Mouse (Mus musculus): ENCODE data around the gene Otud7a. TPM values are rescaled to one million over a fixed set of nuclear protein-coding genes. Genes with fewer than 3 reads are reported as not detected.
A peak's percentile ranks its signal among the peaks of the same experiment; 100 is the strongest.

Gene Otud7a
- 0.10 TPM in 1 of 2 replicates, not detected in the other for polyA plus RNA-seq (2016; fragmentation: Nextera tagmentation; extraction: Ambion mirVana)

GRCm38 (mm10) chr7:63444484-63445345, at the start of gene Otud7a:
Otud7a (plus strand) TSS chr7:63444751.
- WGBS, result under 1% methylated on average over 93 of the region's 123 CpGs

GRCm38 (mm10) chr7:63405988-63406387, 38.6 kb upstream of the Otud7a start:
- H3K9me3 ChIP-seq, result no peaks in the 10 kb centered on the region
- H3K4me2 ChIP-seq, result no peak overlapping the region
- no peak overlapping the region for H3K4me3 ChIP-seq (replicated peaks)
- H3K27me3 ChIP-seq, result no peaks in the 10 kb centered on the region
- no peak overlapping the region for H3K9ac ChIP-seq (replicated peaks)
- no peak for ATAC-seq (ENCODE audit: insufficient number of reproducible peaks, insufficient read depth, low FRiP score, low TSS enrichment, low read depth)
- H3K27ac ChIP-seq, result no peak overlapping the region
- H3K4me1 ChIP-seq (replicated peaks), result no peaks in the 10 kb centered on the region
- H3K36me3 ChIP-seq, result no peaks in the 10 kb centered on the region

More at GRCm38 (mm10) chr7:63444484-63445345, at the start of gene Otud7a:
- H3K4me1 ChIP-seq (replicated peaks), result 0 out of 2 replicates have a peak, but pooled peaks cover 3% of the 10 kb centered on the region
- peak within 1 kb of the TSS; percentile 93 for H3K4me2 ChIP-seq
- ATAC-seq (ENCODE audit: insufficient number of reproducible peaks, insufficient read depth, low FRiP score, low TSS enrichment, low read depth), result peak; percentile 93
- H3K36me3 ChIP-seq, result no peaks in the 10 kb centered on the region
- peak within 1 kb of the TSS; percentile 55 for H3K4me3 ChIP-seq (replicated peaks)
- no peaks in the 10 kb centered on the region for H3K9me3 ChIP-seq
- no peak within 1 kb of the TSS for H3K27ac ChIP-seq
- peaks cover 31% of the 10 kb centered on the region for H3K27me3 ChIP-seq
- peak within 1 kb of the TSS; percentile 45; the same call in 1 of the 2 replicates for H3K9ac ChIP-seq (replicated peaks)

DNA sequence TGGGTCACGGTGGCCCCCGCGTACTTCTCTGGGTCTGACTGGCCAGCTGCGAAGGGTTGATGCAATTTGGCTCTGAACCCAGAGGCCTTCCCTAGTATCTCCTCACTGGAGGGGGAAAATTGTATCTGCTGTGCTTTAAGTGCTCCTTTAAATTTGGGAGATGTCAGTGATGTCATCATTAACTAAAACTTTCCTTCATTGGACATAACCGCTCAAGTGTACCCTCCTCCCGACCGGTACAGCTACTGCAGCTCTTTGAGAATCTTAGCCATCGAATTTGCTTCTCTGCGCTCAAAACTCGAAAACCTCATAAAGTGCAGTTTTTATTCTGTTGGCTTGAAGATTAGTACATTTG, 772 bp downstream of the Otud7a start:
- Histone ChIP-seq H3K4me3 (replicated peaks) (peak overlapping the region; percentile 55), H3K27me3 (peaks cover 31% of the 10 kb centered on the region), H3K9me3 (no peaks in the 10 kb centered on the region), H3K36me3 (no peaks in the 10 kb centered on the region), H3K4me1 (replicated peaks) (0 out of 2 replicates have a peak, but pooled peaks cover 3% of the 10 kb centered on the region), H3K27ac (no peak overlapping the region), H3K9ac (replicated peaks) (peak overlapping the region; percentile 45; the same call in 1 of the 2 replicates), H3K4me2 (peak overlapping the region; percentile 93)
- 32% methylated on average over 10 of the region's 10 CpGs for WGBS
- ATAC-seq (ENCODE audit: insufficient number of reproducible peaks, insufficient read depth, low FRiP score, low TSS enrichment, low read depth), result no peak

- no peak for ATAC-seq (ENCODE audit: insufficient number of reproducible peaks, insufficient read depth, low FRiP score, low TSS enrichment, low read depth)
- 25% methylated on average over 1 of the region's 1 CpGs for WGBS
- Histone ChIP-seq H3K9me3 (no peaks in the 10 kb centered on the region), H3K27me3 (peaks cover 31% of the 10 kb centered on the region), H3K9ac (replicated peaks) (no peak overlapping the region), H3K4me3 (replicated peaks) (no peak overlapping the region), H3K4me1 (replicated peaks) (0 out of 2 replicates have a peak, but pooled peaks cover 3% of the 10 kb centered on the region), H3K27ac (no peak overlapping the region), H3K36me3 (no peaks in the 10 kb centered on the region), H3K4me2 (no peak overlapping the region)
These were observed 2.4 kb downstream of the Otud7a start for GRCm38 (mm10) chr7:63446951-63447350.

DNA sequence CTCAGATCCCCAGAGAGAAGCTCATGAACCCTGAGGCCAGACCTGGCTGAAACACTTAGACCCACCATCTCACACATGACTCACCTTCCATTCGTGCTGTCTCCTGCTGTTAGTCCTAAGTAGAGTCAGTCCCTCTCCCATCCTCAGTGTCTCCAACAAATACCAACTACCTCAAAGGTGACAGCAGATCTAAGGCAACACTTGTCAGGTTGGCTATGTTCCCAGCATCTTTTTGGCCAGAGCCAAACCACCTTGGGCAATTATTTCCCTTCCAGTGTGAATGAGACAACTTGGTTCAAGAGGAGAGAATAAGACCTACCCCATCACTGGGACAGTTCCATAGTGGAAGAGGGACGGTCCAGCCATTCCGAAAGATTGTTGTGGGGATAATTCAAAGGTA, 10.7 kb downstream of the Otud7a start:
- Histone ChIP-seq H3K4me2 (no peak overlapping the region), H3K4me1 (replicated peaks) (no peaks in the 10 kb centered on the region), H3K36me3 (no peaks in the 10 kb centered on the region), H3K9ac (replicated peaks) (no peak overlapping the region), H3K9me3 (no peaks in the 10 kb centered on the region), H3K27me3 (no peaks in the 10 kb centered on the region), H3K27ac (no peak overlapping the region), H3K4me3 (replicated peaks) (no peak overlapping the region)
- 84% methylated on average over 3 of the region's 3 CpGs for WGBS
- ATAC-seq (ENCODE audit: insufficient number of reproducible peaks, insufficient read depth, low FRiP score, low TSS enrichment, low read depth), result no peak

DNA sequence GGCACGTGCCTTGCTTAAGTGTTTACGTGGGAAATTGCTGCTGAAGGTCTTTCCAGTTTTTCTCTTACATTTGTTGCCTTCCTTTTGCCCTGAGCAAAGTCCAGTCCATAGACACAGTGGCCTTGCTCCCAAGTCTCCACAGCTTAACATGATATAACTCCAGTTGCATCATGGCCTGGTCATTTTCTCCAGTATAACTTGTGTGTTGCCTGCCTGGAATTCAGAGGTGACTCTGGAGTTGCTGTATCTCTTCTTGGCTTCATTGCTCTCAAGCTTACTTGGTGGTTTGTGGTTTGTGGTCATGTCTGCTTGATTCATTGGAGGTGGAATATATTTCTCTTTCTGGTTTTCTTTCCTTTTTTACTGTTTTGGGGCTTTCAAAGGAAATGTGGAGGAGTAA, 17.7 kb downstream of the Otud7a start:
- Histone ChIP-seq H3K9ac (replicated peaks) (no peak overlapping the region), H3K36me3 (no peaks in the 10 kb centered on the region), H3K4me1 (replicated peaks) (no peaks in the 10 kb centered on the region), H3K4me2 (no peak overlapping the region), H3K4me3 (replicated peaks) (no peak overlapping the region), H3K9me3 (no peaks in the 10 kb centered on the region), H3K27me3 (no peaks in the 10 kb centered on the region), H3K27ac (no peak overlapping the region)
- 78% methylated on average over 2 of the region's 2 CpGs for WGBS
- ATAC-seq (ENCODE audit: insufficient number of reproducible peaks, insufficient read depth, low FRiP score, low TSS enrichment, low read depth), result no peak

DNA sequence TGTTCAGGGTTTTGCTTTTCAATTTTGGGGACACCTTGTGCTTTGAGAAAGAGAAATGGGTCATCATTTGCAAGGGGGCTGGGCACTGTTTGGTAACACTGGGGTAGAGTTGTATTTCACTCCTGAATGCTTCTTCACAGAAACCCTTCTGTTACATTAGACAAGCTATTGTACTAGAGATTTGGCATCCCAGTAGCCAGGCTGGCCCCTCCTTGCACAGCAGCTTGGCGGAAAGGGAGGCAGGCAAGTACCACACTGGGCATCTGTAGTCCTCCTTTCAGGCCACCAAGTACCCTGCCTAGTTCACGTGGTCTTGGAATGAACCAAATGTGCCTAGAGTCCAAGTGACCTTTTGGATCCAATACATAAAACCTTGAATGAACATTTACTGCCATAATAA, 18.1 kb downstream of the Otud7a start:
- H3K9me3 ChIP-seq, result no peaks in the 10 kb centered on the region
- 81% methylated on average over 2 of the region's 2 CpGs for WGBS
- H3K36me3 ChIP-seq, result no peaks in the 10 kb centered on the region
- H3K9ac ChIP-seq (replicated peaks), result no peak overlapping the region
- ATAC-seq (ENCODE audit: insufficient number of reproducible peaks, insufficient read depth, low FRiP score, low TSS enrichment, low read depth), result no peak
- H3K27me3 ChIP-seq, result no peaks in the 10 kb centered on the region
- no peaks in the 10 kb centered on the region for H3K4me1 ChIP-seq (replicated peaks)
- no peak overlapping the region for H3K4me3 ChIP-seq (replicated peaks)
- no peak overlapping the region for H3K27ac ChIP-seq
- H3K4me2 ChIP-seq, result no peak overlapping the region

DNA sequence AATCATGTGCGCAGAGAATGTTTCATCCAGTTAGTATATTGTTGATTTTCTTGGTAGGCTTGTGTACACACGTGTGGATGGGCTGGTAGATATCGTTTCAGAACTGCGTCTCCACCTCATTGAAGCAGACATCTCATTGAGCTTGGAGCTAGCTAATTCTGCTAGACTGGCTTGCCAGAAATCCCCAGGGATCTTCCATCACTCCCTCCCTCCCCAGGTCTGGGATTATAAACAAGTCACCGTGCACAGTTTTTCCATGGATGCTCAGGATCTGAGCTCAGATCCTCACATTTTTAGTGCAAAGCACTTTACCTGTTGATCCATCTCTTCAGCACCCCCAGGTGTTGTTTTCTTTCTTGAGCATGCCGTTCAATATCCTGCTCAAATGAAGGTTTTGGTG, 22.2 kb downstream of the Otud7a start:
- no peaks in the 10 kb centered on the region for H3K36me3 ChIP-seq
- no peak for ATAC-seq (ENCODE audit: insufficient number of reproducible peaks, insufficient read depth, low FRiP score, low TSS enrichment, low read depth)
- H3K4me2 ChIP-seq, result no peak overlapping the region
- WGBS, result 91% methylated on average over 6 of the region's 6 CpGs
- H3K27ac ChIP-seq, result no peak overlapping the region
- H3K9me3 ChIP-seq, result no peaks in the 10 kb centered on the region
- H3K4me1 ChIP-seq (replicated peaks), result no peaks in the 10 kb centered on the region
- H3K9ac ChIP-seq (replicated peaks), result no peak overlapping the region
- no peak overlapping the region for H3K4me3 ChIP-seq (replicated peaks)
- no peaks in the 10 kb centered on the region for H3K27me3 ChIP-seq

GRCm38 (mm10) chr7:63468258-63468657, 23.7 kb downstream of the Otud7a start:
- no peaks in the 10 kb centered on the region for H3K36me3 ChIP-seq
- ATAC-seq (ENCODE audit: insufficient number of reproducible peaks, insufficient read depth, low FRiP score, low TSS enrichment, low read depth), result no peak
- no peak overlapping the region for H3K27ac ChIP-seq
- no peaks in the 10 kb centered on the region for H3K27me3 ChIP-seq
- H3K9ac ChIP-seq (replicated peaks), result no peak overlapping the region
- H3K4me1 ChIP-seq (replicated peaks), result no peaks in the 10 kb centered on the region
- H3K9me3 ChIP-seq, result no peaks in the 10 kb centered on the region
- 77% methylated on average over 3 of the region's 3 CpGs for WGBS
- H3K4me2 ChIP-seq, result no peak overlapping the region
- H3K4me3 ChIP-seq (replicated peaks), result no peak overlapping the region

DNA sequence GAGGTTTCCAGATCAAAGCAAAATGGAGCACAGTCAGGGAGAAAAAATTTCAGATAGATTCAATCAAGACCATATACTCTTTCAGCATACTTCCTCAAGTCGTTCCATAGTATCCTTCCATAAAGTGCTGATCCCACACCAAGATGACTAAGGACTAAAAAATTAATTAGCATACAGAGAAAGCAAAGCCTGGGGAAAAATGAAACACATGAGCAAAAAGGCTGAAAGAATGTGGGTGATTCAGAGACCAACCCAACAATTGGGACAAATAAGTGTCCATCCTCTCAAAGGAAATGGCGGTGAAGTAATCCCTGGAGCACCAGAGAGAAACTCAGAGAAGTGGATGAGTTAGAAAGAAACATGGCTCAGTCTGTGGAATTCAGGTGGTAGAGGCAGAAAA, 38.5 kb downstream of the Otud7a start:
- H3K4me2 ChIP-seq, result no peak overlapping the region
- H3K36me3 ChIP-seq, result no peaks in the 10 kb centered on the region
- H3K9ac ChIP-seq (replicated peaks), result no peak overlapping the region
- 80% methylated on average over 2 of the region's 2 CpGs for WGBS
- H3K27me3 ChIP-seq, result no peaks in the 10 kb centered on the region
- no peaks in the 10 kb centered on the region for H3K4me1 ChIP-seq (replicated peaks)
- ATAC-seq (ENCODE audit: insufficient number of reproducible peaks, insufficient read depth, low FRiP score, low TSS enrichment, low read depth), result no peak
- H3K27ac ChIP-seq, result no peak overlapping the region
- H3K4me3 ChIP-seq (replicated peaks), result no peak overlapping the region
- H3K9me3 ChIP-seq, result no peaks in the 10 kb centered on the region

DNA sequence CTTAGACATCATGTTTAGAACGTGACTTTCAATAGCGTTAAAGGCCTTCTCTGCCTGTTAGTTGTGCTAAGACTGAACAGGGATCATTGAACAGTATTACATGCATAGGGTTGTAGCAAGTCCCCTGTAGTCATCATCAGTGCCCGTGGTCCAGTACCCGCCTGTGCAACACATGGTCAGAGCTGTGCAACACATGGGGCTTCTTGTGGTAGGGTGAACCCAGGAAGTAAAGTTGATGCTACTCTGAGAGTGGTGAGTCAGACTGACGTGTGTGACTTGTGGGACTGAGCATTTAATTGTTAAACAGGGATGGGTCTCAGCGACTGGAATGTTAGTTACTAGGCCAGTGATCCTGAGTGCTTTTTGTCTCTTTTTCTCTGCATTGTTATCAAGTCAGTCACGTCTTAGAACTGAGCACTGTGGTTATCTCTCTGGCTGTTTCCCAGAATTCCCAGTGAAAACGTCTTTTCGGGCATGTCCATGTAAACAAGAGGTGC, 52.5 kb downstream of the Otud7a start:
- Histone ChIP-seq H3K4me2 (no peak overlapping the region), H3K9me3 (no peaks in the 10 kb centered on the region), H3K36me3 (no peaks in the 10 kb centered on the region), H3K27me3 (no peaks in the 10 kb centered on the region), H3K4me1 (replicated peaks) (no peaks in the 10 kb centered on the region), H3K27ac (no peak overlapping the region), H3K9ac (replicated peaks) (no peak overlapping the region), H3K4me3 (replicated peaks) (no peak overlapping the region)
- no peak for ATAC-seq (ENCODE audit: insufficient number of reproducible peaks, insufficient read depth, low FRiP score, low TSS enrichment, low read depth)
- WGBS, result 81% methylated on average over 9 of the region's 9 CpGs
